Mouse (Mus musculus) thymus, postnatal 25 days (tissue): ENCODE data around the gene Arhgap18.

Source experiments
- DNase-seq: peaks from one replicate; pipeline ENCODE4 v3.0.0; 2022

The Arhgap18 gene

GRCm38 (mm10) chr10:26780581-26780980 lies 27.4 kb downstream of the Arhgap18 start:
- DNase-seq, result no peak

GRCm38 (mm10) chr10:26789680-26790079 lies 36.5 kb downstream of the Arhgap18 start:
- DNase-seq, result no peak

GRCm38 (mm10) chr10:26791810-26792209 lies 38.6 kb downstream of the Arhgap18 start:
- DNase-seq, result no peak

GRCm38 (mm10) chr10:26793013-26793412 lies 39.8 kb downstream of the Arhgap18 start:
- no peak for DNase-seq

DNA sequence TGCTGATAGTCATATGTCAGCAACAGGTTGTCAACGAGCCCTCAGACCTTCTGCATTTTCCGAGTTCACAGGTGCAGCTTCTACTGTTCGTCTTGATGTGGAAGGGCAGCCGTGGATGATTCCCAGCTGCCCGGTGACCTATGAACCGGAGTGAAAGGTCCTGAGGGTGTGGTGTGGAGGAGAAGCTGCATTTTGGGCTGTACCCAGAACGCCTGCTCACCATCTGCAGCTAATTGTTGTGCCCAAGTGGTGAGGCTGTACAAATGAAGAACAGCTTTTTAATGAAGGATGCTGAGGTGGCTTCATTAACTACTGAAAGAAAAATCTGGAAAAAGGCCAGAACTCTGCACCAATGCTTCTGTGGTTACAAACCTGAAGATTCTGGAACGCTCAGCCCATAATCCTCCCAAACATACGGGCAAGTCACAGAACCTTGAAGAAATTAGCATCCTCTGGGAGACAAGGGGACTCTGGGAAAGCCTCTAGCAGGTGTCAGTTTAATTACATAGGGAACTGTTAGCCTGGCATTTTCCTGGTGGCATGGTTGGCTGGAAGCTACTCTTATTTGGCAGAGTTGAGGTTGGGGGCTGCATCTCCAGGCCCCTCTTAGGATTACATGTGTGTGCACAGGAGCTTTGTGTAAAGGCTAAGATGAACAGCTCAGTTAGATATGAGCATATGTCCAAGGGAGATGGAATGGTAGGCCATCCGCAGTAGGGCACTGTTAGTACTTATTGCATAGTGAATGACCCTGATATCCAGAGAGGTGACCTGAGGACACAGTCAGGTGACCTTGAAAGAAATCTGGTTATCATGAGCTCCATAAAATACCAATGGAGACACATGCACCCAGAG lies 43.4 kb downstream of the Arhgap18 start:
- no peak for DNase-seq

GRCm38 (mm10) chr10:26797287-26797672 lies 44.1 kb downstream of the Arhgap18 start:
- no peak for DNase-seq

GRCm38 (mm10) chr10:26798752-26799411 lies 45.7 kb downstream of the Arhgap18 start:
- peak; percentile 4 for DNase-seq

DNA sequence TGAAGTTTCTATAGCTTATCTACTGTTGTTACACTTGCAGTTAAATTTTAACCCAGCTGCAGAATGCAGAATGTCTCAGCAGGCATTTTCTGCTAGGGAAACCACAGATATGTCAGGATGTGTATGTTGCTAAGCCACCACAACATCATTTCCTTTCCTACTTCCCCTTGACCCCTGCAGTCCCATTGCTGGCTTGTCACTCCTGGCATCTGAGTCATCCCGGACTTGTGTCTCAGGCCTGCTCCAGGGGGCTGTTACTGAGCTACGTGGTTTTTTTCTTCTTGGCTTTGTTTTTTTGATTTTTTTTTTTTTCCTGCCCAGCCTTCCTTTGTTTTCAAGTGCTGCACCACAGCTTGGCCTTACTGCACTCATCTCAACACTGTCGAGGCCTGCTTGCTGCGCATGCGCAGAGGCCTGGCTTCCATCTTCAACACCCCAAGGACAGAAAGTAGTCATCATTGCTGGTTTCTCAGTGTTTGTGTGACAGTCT lies 46.4 kb downstream of the Arhgap18 start:
- peak; percentile 68 for DNase-seq

DNA sequence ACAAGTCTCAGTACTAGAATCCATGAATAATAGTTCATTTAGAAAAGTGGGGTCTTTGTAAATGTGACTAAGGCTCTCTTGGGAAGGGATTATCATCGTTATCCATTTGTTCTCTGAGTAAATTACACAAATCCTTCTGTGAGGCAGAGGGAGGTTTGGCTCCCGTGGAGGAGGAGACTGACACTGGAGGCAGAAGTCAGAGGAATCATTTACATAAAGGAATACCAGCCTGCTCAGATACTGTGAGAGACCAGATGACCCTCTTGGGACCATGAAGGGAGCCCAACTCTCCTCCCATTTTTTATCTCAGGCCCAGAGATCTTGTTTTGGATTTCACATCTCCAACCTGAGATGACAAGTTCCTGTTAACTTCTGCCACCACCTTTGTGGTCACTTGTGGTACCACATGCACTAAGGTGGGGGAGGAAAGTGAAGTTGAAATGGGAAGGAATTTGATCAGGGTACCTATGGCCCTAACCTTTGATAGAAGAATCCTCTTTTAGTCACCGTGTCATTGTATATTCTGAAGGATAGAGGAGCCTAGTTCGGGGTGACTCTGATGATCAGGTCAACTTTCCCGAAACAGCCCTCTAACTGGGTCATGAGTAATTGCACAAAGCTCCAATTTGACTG lies 51.2 kb downstream of the Arhgap18 start:
- DNase-seq, result no peak

GRCm38 (mm10) chr10:26805007-26805406 lies 51.8 kb downstream of the Arhgap18 start:
- DNase-seq, result no peak

GRCm38 (mm10) chr10:26806092-26806491 lies 52.9 kb downstream of the Arhgap18 start:
- DNase-seq, result no peak

GRCm38 (mm10) chr10:26810059-26810458 lies 56.8 kb downstream of the Arhgap18 start:
- DNase-seq, result no peak

DNA sequence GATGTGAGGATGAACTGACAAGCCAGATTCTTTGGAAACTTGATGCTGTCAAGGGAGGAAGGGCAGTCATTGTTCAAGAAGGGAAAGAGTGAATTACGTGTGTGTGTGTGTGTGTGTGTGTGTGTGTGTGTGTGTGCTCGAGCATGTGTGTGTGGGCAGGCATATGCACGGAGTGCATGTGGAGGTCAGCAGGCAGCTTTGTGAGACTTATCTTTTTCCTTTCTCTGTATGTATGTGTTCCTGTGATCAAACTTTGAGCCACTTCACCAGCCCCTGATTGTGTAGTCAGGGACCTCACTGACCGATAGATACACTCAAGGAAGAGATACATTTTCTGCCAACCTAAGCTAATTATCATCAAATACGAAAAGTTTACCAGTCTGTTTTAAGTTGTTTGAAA lies 57.6 kb downstream of the Arhgap18 start:
- DNase-seq, result no peak

GRCm38 (mm10) chr10:26811342-26811741 lies 58.1 kb downstream of the Arhgap18 start:
- DNase-seq, result no peak

GRCm38 (mm10) chr10:26815646-26816045 lies 62.4 kb downstream of the Arhgap18 start:
- no peak for DNase-seq

DNA sequence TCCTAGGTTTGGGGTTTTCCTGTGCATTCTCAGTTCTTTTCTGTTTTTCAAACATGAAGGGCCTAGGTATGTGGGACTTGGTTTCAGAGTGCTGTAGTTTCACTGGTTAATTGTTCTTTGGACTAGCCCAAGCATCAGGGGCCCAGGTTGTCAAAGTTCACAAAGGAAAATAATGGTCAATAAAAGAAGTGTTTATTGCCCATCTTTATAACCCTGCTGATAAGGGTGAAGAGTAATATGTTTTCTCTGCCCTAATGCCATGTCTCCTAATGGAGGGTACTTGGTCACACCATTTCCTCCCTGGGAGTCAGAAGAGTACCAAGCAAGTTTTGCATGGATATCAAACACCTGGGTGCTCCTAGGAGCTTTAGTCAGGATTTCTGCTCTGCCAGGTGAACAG lies 67.1 kb downstream of the Arhgap18 start:
- DNase-seq, result no peak

DNA sequence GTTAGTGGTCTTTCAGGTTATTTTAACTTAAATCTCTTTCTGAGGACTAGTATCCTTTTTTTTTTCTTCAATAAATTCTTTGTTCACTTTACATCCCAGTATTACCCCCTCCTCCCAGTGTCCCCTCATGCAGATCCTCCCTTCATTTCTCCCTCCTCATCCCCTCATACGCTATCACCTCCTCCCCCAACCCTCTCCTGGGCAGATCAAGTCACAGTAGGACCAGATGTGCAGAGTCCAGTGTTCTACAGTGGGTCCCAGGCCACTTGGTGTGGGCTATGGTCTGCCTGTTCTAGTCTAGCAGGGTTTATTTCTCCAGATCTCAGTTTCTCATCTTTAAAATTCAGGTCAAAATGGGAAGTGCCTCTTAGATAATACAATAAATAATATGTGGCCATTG lies 67.7 kb downstream of the Arhgap18 start:
- DNase-seq, result no peak

GRCm38 (mm10) chr10:26823997-26824396 lies 70.8 kb downstream of the Arhgap18 start:
- DNase-seq, result no peak

DNA sequence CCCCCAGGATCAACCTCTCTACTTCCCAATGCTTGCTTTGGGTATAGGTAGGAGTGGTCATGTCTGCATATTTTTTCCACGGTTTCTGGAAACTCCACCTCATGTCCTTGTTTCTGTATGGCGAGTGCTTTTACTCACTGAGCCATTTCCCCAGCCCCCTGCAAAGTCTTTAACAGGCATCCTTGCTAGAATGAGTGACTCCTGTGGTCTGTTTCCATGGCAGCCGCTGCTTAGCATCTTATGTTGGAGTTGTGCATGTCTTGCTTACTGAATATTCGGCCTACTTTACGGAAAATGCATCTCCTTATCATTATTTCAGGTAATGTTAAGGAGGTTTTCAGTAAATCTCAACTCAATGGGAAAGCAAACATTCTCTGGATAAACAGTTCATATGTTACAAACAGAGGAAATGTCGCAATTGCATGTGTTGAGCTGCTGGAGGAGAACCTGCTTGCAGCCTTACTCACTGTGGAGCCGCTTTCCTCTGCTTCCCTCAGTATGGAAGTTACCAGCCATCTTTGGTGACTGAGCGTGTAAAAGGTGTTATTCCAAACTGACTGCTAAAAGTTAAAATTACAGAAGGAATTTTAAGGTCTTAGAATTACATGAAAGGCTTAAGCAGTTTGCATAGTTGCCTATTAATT lies 72.1 kb downstream of the Arhgap18 start:
- DNase-seq, result no peak

- DNase-seq, result no peak
Observed at GRCm38 (mm10) chr10:26827315-26827714, 74.1 kb downstream of the Arhgap18 start.

GRCm38 (mm10) chr10:26828412-26829137 lies 75.4 kb downstream of the Arhgap18 start:
- no peak for DNase-seq

DNA sequence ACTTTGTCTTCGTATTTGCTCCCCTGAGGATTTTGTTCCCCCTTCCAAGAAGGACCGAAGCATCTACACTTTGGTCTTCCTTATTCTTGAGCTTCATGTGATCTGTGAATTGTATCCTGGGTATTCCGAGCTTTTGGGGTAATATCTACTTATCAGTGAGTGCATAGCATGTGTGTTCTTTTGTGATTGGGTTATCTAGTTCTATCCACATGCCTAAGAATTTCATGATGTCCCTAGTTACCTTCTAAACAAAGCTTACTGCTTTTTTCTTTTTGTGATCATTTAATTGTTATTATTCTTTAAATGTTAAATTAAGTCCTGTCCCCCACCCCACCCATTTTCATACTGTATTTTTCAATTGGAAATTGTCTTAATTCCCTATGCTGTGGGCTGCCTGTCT lies 78.8 kb downstream of the Arhgap18 start:
- no peak for DNase-seq
